Mouse (Mus musculus) spleen, adult 18-20 months (tissue): ENCODE data around the gene Inhbc.

Experiments used
- DNase-seq, 2 experiments: peaks; one replicate each; pipeline ENCODE4 v3.0.0; 2022; ENCODE audit warnings: mixed read lengths in 2 of 2

Inhbc gene

GRCm38 (mm10) chr10:127369834-127370820 lies at the start of gene Inhbc:
TSS of gene Inhbc (minus strand) at chr10:127370431.
- DNase-seq: no peak

- no peak for DNase-seq
Observed at GRCm38 (mm10) chr10:127414141-127414540, 43.9 kb upstream of the Inhbc start.

- no peak for DNase-seq
Observed at GRCm38 (mm10) chr10:127413585-127413984, 43.4 kb upstream of the Inhbc start.

GRCm38 (mm10) chr10:127412776-127413175 lies 42.5 kb upstream of the Inhbc start:
- DNase-seq: no peak

GRCm38 (mm10) chr10:127412101-127412500 lies 41.9 kb upstream of the Inhbc start:
- no peak for DNase-seq

- no peak for DNase-seq
Observed at GRCm38 (mm10) chr10:127407391-127407790, 37.2 kb upstream of the Inhbc start.

GRCm38 (mm10) chr10:127404701-127405100 lies 34.5 kb upstream of the Inhbc start:
- DNase-seq: no peak

- DNase-seq: no peak
Observed at GRCm38 (mm10) chr10:127391774-127392173, 21.5 kb upstream of the Inhbc start.

- no peak for DNase-seq
Observed at GRCm38 (mm10) chr10:127381743-127382134, 11.5 kb upstream of the Inhbc start.

- DNase-seq: peak; percentile 46 to 64
Observed at GRCm38 (mm10) chr10:127380767-127381742, 10.8 kb upstream of the Inhbc start.

- peak; percentile 85 to 88 for DNase-seq
Observed at GRCm38 (mm10) chr10:127380251-127380691, 10.0 kb upstream of the Inhbc start, which contains the start of gene R3hdm2. TSS of gene R3hdm2 (plus strand) at chr10:127380327.

GRCm38 (mm10) chr10:127379654-127380053 lies 9.4 kb upstream of the Inhbc start:
- DNase-seq: no peak

GRCm38 (mm10) chr10:127377700-127378099 lies 7.5 kb upstream of the Inhbc start:
- no peak for DNase-seq

- DNase-seq: no peak
Observed at GRCm38 (mm10) chr10:127371023-127371422, 792 bp upstream of the Inhbc start.

GRCm38 (mm10) chr10:127368273-127368672 lies 2.0 kb downstream of the Inhbc start:
- DNase-seq: no peak

- DNase-seq: no peak
Observed at GRCm38 (mm10) chr10:127367116-127367515, 3.1 kb downstream of the Inhbc start.

- no peak for DNase-seq
Observed at GRCm38 (mm10) chr10:127360714-127361113, 9.5 kb downstream of the Inhbc start.

GRCm38 (mm10) chr10:127355336-127355735 lies 14.9 kb downstream of the Inhbc start:
- no peak for DNase-seq

- no peak for DNase-seq
Observed at GRCm38 (mm10) chr10:127353909-127354895, 16.0 kb downstream of the Inhbc start, which contains the start of gene Inhbe. TSS of gene Inhbe (minus strand) at chr10:127354411.

- no peak for DNase-seq
Observed at GRCm38 (mm10) chr10:127352766-127353165, 17.5 kb downstream of the Inhbc start.

GRCm38 (mm10) chr10:127352187-127352586 lies 18.0 kb downstream of the Inhbc start:
- DNase-seq: no peak

GRCm38 (mm10) chr10:127351719-127352118 lies 18.5 kb downstream of the Inhbc start:
- no peak for DNase-seq
